ENCODE assay signal across 14 mouse cellular contexts in the genomic region with DNA sequence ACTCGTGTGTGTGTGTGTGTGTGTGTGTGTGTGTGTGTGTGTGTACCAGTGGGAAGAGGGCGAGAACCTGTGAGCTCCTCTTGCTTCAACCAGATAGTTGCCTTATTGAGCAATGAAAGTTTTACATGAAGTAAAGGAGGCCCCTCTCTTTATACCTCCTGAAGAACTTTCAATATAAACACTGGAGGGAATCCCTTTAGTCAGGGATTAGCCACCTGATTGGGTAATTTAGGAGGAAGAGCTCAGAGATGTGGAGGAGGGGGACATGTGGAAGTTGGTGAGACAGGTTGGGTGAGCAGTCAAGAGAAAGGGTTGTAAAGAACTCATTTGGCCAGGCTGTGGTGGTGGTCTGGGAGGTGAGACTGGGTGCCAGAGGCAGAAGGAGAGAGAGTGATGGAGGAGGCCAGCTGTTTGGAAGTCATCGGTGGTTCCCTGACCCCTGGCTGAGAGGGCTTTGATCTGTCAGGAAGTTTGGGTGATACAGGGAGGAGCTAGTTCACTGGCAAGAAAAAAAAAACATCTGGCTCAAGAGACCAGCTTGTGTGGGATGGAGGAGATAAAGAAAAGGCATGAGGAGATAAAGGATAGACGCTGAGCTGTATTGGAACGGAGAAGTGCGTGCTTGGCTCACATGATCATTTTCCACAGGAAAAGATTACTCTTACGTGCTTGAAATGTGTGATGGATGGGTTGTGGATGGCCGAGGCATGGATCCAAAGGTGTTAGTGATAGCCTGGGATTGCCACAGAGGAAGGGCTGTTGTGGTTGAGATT. TPM values are rescaled to one million over a fixed set of nuclear protein-coding genes. Genes with fewer than 3 reads are reported as not detected.
DNase-seq lines count a peak whose midpoint lies in the region; ATAC-seq and TF ChIP-seq lines count a peak whose summit lies in the region.
"Had no signal": no experiment of that assay in that cellular context is flagged by ENCODE, and none has a peak within 500 bp of the region (broad histone marks: within the 10 kb centered on the region; RNA-seq: fewer than 3 reads in every experiment).

No protein-coding gene starts in this region.

- no peak for TF ChIP-seq CTCF in heart, postnatal 0 days (IDR thresholded peaks at IDR 0.05; ENCODE audit: low read depth)

- H3K4me2 ChIP-seq in heart, postnatal 0 days (ENCODE audit: low read depth, low read length), result no peak overlapping the region
- no peak overlapping the region for H3K4me2 ChIP-seq in lung, embryonic 16.5 days (ENCODE audit: low read depth, low read length)
- H3K4me2 ChIP-seq: hindbrain, embryonic 15.5 days; midbrain, embryonic 13.5 days had no signal

- H3K9ac ChIP-seq in heart, postnatal 0 days (replicated peaks; ENCODE audit: low read depth, low read length), result no peak overlapping the region
- no peak overlapping the region for H3K9ac ChIP-seq in lung, embryonic 16.5 days (ENCODE audit: low read length)
- H3K9ac ChIP-seq: hindbrain, embryonic 15.5 days; midbrain, embryonic 13.5 days had no signal

- no peak overlapping the region for H3K4me3 ChIP-seq in heart, postnatal 0 days (ENCODE audit: low read depth, low read length)
- H3K4me3 ChIP-seq in lung, embryonic 16.5 days (ENCODE audit: low read length), result no peak overlapping the region
- H3K4me3 ChIP-seq: embryonic facial prominence, embryonic 10.5 days; hindbrain, embryonic 15.5 days; midbrain, embryonic 13.5 days had no signal

- H3K9me3 ChIP-seq in heart, postnatal 0 days (replicated peaks; ENCODE audit: control insufficient read depth, low read length), result no peaks in the 10 kb centered on the region
- H3K9me3 ChIP-seq in lung, embryonic 16.5 days (ENCODE audit: control insufficient read depth, low read length), result no peaks in the 10 kb centered on the region
- H3K9me3 ChIP-seq: embryonic facial prominence, embryonic 10.5 days; hindbrain, embryonic 15.5 days; midbrain, embryonic 13.5 days had no signal

- DNase-seq in NIH3T3 (ENCODE audit: low read depth), result peak; percentile 28
- peak; percentile 59 for DNase-seq in fat pad, adult 2 months (ENCODE audit: extremely low read depth, low read depth, low spot score)
- peak; percentile 48 for DNase-seq in heart, postnatal 0 days (ENCODE audit: low spot score)
- no peak for DNase-seq in layer of hippocampus, adult 18-20 months (ENCODE audit: low spot score in 2 of 2)
- no peak for DNase-seq in gastrocnemius, adult 8-10 months (ENCODE audit: low spot score in 2 of 2)
- DNase-seq in left cerebral cortex, postnatal 4 days, result no peak
- DNase-seq: kidney, postnatal 25 days; right cerebral cortex, postnatal 25 days had no signal

- ATAC-seq in heart, postnatal 0 days (ENCODE audit: insufficient read depth, low read depth), result peak; percentile 62
- peak; percentile 87 for ATAC-seq in lung, embryonic 16.5 days (ENCODE audit: low read depth)
- ATAC-seq in activated CD4-positive, CD25-positive, alpha-beta regulatory T cell, adult 4 months, result no peak
- ATAC-seq: midbrain, embryonic 13.5 days had no signal

- peak overlapping the region; percentile 15; the same call in 1 of the 2 replicates for H3K27ac ChIP-seq in heart, postnatal 0 days (ENCODE audit: low read depth)
- peak overlapping the region; percentile 37 for H3K27ac ChIP-seq in lung, embryonic 16.5 days (ENCODE audit: low read length)
- H3K27ac ChIP-seq: embryonic facial prominence, embryonic 10.5 days; hindbrain, embryonic 15.5 days; midbrain, embryonic 13.5 days had no signal

- H3K4me1 ChIP-seq in heart, postnatal 0 days (ENCODE audit: control insufficient read depth, insufficient read depth), result peaks cover 19% of the 10 kb centered on the region
- H3K4me1 ChIP-seq in lung, embryonic 16.5 days (replicated peaks; ENCODE audit: control insufficient read depth, insufficient read depth, low read length), result peaks cover 8% of the 10 kb centered on the region

- intact Hi-C loops in left cerebral cortex, postnatal 4 days (cut with DNase I), result no loop called here

- H3K36me3 ChIP-seq in heart, postnatal 0 days (replicated peaks; ENCODE audit: control insufficient read depth, insufficient read depth, low read length), result peaks cover 30% of the 10 kb centered on the region
- H3K36me3 ChIP-seq in lung, embryonic 16.5 days (ENCODE audit: control insufficient read depth, insufficient read depth, low read length), result peaks cover 13% of the 10 kb centered on the region

- 23% methylated on average over 8 of the region's 8 CpGs for WGBS in heart, postnatal 0 days
- 37% methylated on average over 8 of the region's 8 CpGs for WGBS in lung, embryonic 16.5 days

- no peak for TF ChIP-seq EP300 in heart, postnatal 0 days (IDR thresholded peaks at IDR 0.05; ENCODE audit: low read depth)

- H3K27me3 ChIP-seq in heart, postnatal 0 days (ENCODE audit: control insufficient read depth, insufficient read depth, low read length), result no peaks in the 10 kb centered on the region
- H3K27me3 ChIP-seq in lung, embryonic 16.5 days (ENCODE audit: control insufficient read depth, insufficient read depth, low read depth, low read length), result no peaks in the 10 kb centered on the region
- H3K27me3 ChIP-seq: CH12.LX; hindbrain, embryonic 15.5 days; midbrain, embryonic 13.5 days had no signal

RNA-seq across cellular contexts. Expression of gene Igsf3, which starts 53.3 kb away (rescaled TPM):
- 23.9 and 27.1 TPM in 2 replicates for total RNA-seq in heart, postnatal 0 days (2014; rRNA removed; ENCODE audit: low replicate concordance)
- polyA plus RNA-seq in heart, postnatal 0 days (2015; fragmentation: Nextera tagmentation; extraction: Ambion mirVana), result 16.6 and 18.0 TPM in 2 replicates
- 40.5 and 40.6 TPM in 2 replicates for polyA plus RNA-seq in lung, embryonic 16.5 days (2015; fragmentation: Nextera tagmentation; extraction: Ambion mirVana)
- polyA plus RNA-seq in activated CD4-positive, CD25-positive, alpha-beta regulatory T cell, adult 4 months (2017; shearing (Covaris generic)), result 1 to 10 TPM in 1 of 2 experiments, under 1 TPM in 1; 0.86 to 1.6 TPM
- total RNA-seq in layer of hippocampus, adult 18-20 months (2021), result 10 to 100 TPM; 15.7 to 17.6 TPM
- 1 to 10 TPM; 3.1 to 4.4 (median 3.4) TPM for total RNA-seq in gastrocnemius, adult 8-10 months (2022)
- 100 to 1,000 TPM in 1 of 2 experiments, 10 to 100 TPM in 1; 96.4 to 101 TPM for total RNA-seq in left cerebral cortex, postnatal 4 days (2021)

Comparison
In these comparisons a context has a peak if more than half of its experiments do, and no peak if none do; other contexts are left out.
1. DNase-seq: peak in NIH3T3 (single experiment), fat pad, adult 2 months (single experiment) and heart, postnatal 0 days (single experiment); none in layer of hippocampus, adult 18-20 months (0 of 2), gastrocnemius, adult 8-10 months (0 of 2) and left cerebral cortex, postnatal 4 days (single experiment).